Mouse (Mus musculus) E14TG2a.4 (cell line): ENCODE data around the gene Gm20403.

Experiments
- CTCF ChIP-seq: conservative IDR thresholded peaks from 2 replicates; pipeline ENCODE4 v1.5.1; 2014; ENCODE audit warnings: low read length
- NANOG ChIP-seq: IDR thresholded peaks from 2 replicates; pipeline ENCODE4 v1.6.1; 2014; ENCODE audit warnings: borderline replicate concordance, low read length, mixed read lengths
- POU5F1 ChIP-seq: IDR thresholded peaks from 2 replicates; pipeline ENCODE4 v1.6.1; 2014; ENCODE audit warnings: low read length, borderline replicate concordance

DNA sequence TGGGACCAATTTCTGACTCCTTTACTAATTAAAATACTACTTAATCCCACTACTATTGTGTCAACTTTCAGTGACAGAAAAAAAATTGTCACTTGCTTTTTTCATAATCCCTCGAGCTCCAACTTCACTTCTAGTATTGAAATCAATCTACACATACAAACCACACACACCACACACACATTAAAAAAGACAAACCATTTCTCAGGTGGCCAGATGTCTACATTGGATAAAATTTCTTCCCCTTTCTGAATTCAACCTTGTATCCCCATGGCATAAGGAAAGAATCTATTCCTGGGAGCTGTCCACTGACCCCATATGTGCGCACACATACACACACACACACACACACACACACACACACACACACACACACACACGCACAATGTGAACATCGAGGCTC, 29.9 kb downstream of the Gm20403 start:
- TF ChIP-seq CTCF, result no peak
- TF ChIP-seq NANOG, result no peak
- TF ChIP-seq POU5F1, result no peak
